Mouse (Mus musculus) CH12.LX (cell line): ENCODE results near the gene Ccdc38. TPM values are rescaled to one million over a fixed set of nuclear protein-coding genes. Genes with fewer than 3 reads are reported as not detected.
"Not testable (repeated sequence)": the region's sequence is repeated elsewhere in the genome, so short reads cannot be mapped to it uniquely, and the experiment has no call there.

Experiments used
- DNase-seq: peaks from one replicate; pipeline ENCODE4 v3.0.0-alpha.2; 2013; ENCODE audit errors: extremely low read depth
- H3K27ac ChIP-seq: 2 replicates; pipeline ENCODE4 v1.5.1; 2012; ENCODE audit warnings: low read depth, mild to moderate bottlenecking, control low read depth, moderate library complexity; ENCODE audit not compliant: insufficient read depth
- H3K27me3 ChIP-seq: replicated peaks from 2 replicates; pipeline ENCODE3; 2012; ENCODE audit warnings: inconsistent platforms
- H3K36me3 ChIP-seq, 2 experiments: replicated peaks in 1 of 2; 2 replicates each; pipeline versions ENCODE3 to v1.6.1; 2012; ENCODE audit warnings: inconsistent platforms in 1 of 2, low read length in 1 of 2, mild to moderate bottlenecking in 1 of 2, mixed read lengths in 1 of 2, moderate library complexity in 1 of 2; ENCODE audit not compliant: control insufficient read depth in 1 of 2, insufficient read depth in 1 of 2
- H3K4me1 ChIP-seq, 2 experiments: 2 replicates each; pipeline ENCODE4 v1.6.1; 2012; ENCODE audit warnings: inconsistent platforms in 1 of 2, moderate library complexity in 1 of 2; ENCODE audit not compliant: insufficient read depth in 2 of 2, control insufficient read depth in 1 of 2
- H3K4me2 ChIP-seq: 2 replicates; pipeline ENCODE4 v1.6.1; 2012; ENCODE audit warnings: low read depth, mild to moderate bottlenecking, control low read depth; ENCODE audit not compliant: poor library complexity, insufficient read depth, severe bottlenecking
- H3K4me3 ChIP-seq, 3 experiments: fragments of 150-350 bp in 1 of 3; sonication (generic) in 1 of 3; replicated peaks in 1 of 3; 2 replicates each; pipeline versions ENCODE3 to v1.5.1; 2011 to 2012; ENCODE audit warnings: low read depth in 2 of 3, low read length in 2 of 3, mild to moderate bottlenecking in 2 of 3, moderate library complexity in 2 of 3, control low read depth in 1 of 3, improper control_type of control experiment in 1 of 3, inconsistent platforms in 1 of 3, mixed read lengths in 1 of 3; ENCODE audit not compliant: poor library complexity in 1 of 3
- H3K79me2 ChIP-seq: replicated peaks from 2 replicates; pipeline ENCODE4 v1.6.1; 2012; ENCODE audit warnings: mild to moderate bottlenecking, moderate library complexity; ENCODE audit not compliant: control insufficient read depth, poor library complexity, insufficient read depth, severe bottlenecking; ENCODE audit errors: extremely low read depth
- H3K9ac ChIP-seq: 2 replicates; pipeline ENCODE4 v1.6.1; 2012; ENCODE audit warnings: low read depth, mild to moderate bottlenecking, control low read depth, moderate library complexity; ENCODE audit not compliant: insufficient read depth
- H3K9me3 ChIP-seq: replicated peaks from 2 replicates; pipeline ENCODE3; 2012; ENCODE audit warnings: low read length, inconsistent platforms, mixed read lengths
- CTCF ChIP-seq, 2 experiments: IDR thresholded peaks in 1 of 2; conservative IDR thresholded peaks in 1 of 2; 2 replicates each; pipeline ENCODE4 v1.5.1; 2011 to 2012; ENCODE audit warnings: low read depth in 2 of 2, low read length in 2 of 2, improper control_type of control experiment in 1 of 2, inconsistent platforms in 1 of 2, mild to moderate bottlenecking in 1 of 2, moderate library complexity in 1 of 2
- E2F4 ChIP-seq: IDR thresholded peaks from 2 replicates; pipeline ENCODE4 v1.6.1; 2011; ENCODE audit warnings: low read depth, low read length, improper control_type of control experiment; ENCODE audit not compliant: insufficient replicate concordance
- EP300 ChIP-seq: IDR thresholded peaks from 2 replicates; pipeline ENCODE4 v1.6.1; 2011; ENCODE audit warnings: low read length, improper control_type of control experiment
- ETS1 ChIP-seq: conservative IDR thresholded peaks from 2 replicates; pipeline ENCODE4 v1.6.1; 2012; ENCODE audit warnings: low read depth, mild to moderate bottlenecking, inconsistent platforms, low read length, improper control_type of control experiment, moderate library complexity
- JUN ChIP-seq: IDR thresholded peaks from 2 replicates; pipeline ENCODE4 v1.6.1; 2011; ENCODE audit warnings: low read depth, mild to moderate bottlenecking, low read length, improper control_type of control experiment, moderate library complexity; ENCODE audit not compliant: insufficient read depth
- MAFK ChIP-seq: IDR thresholded peaks from 2 replicates; pipeline ENCODE4 v1.6.1; 2011; ENCODE audit warnings: low read length, improper control_type of control experiment; ENCODE audit not compliant: insufficient replicate concordance
- MXI1 ChIP-seq: IDR thresholded peaks from 2 replicates; pipeline ENCODE4 v1.6.1; 2011; ENCODE audit warnings: mild to moderate bottlenecking, low read depth, low read length, improper control_type of control experiment
- MYC ChIP-seq: IDR thresholded peaks from 2 replicates; pipeline ENCODE4 v1.6.1; 2011; ENCODE audit warnings: low read depth, mild to moderate bottlenecking, improper control_type of control experiment, low read length
- RAD21 ChIP-seq: IDR thresholded peaks from 2 replicates; pipeline ENCODE4 v1.6.1; 2011; ENCODE audit warnings: low read depth, mild to moderate bottlenecking, low read length, improper control_type of control experiment, moderate library complexity
- SIN3A ChIP-seq: IDR thresholded peaks from 2 replicates; pipeline ENCODE4 v1.6.1; 2012; ENCODE audit warnings: low read length, improper control_type of control experiment, inconsistent platforms
- TBP ChIP-seq: conservative IDR thresholded peaks from 2 replicates; pipeline ENCODE4 v1.6.1; 2011; ENCODE audit warnings: low read depth, low read length, improper control_type of control experiment
- ZNF384 ChIP-seq: IDR thresholded peaks from 2 replicates; pipeline ENCODE4 v1.6.1; 2012; ENCODE audit warnings: low read depth, low read length, improper control_type of control experiment, inconsistent platforms
- dilution Hi-C: fragments of 300-500 bp; cut with MboI; formaldehyde crosslinking; loops from 2 replicates; pipeline ENCODE4 v1.14.3; 2020; ENCODE audit warnings: low sequenced_read_pairs; ENCODE audit not compliant: extremely low pct_unique_long_range_greater_than_20kb, extremely low pct_ligation_motif_present
- in situ Hi-C: fragments of 300-500 bp; cut with MboI; formaldehyde crosslinking; loops from 3 replicates; pipeline ENCODE4 v1.14.3; 2019; ENCODE audit warnings: low sequenced_read_pairs, low pct_ligation_motif_present, low pct_unique_long_range_greater_than_20kb, mixed read lengths
- polyA plus RNA-seq: library from polyadenylated mRNA; unstranded; fragments of >175 nt; gene quantifications from 2 replicates; pipeline ENCODE4 v1.2.1, GENCODE M21; 2012; ENCODE audit warnings: low read depth; ENCODE audit not compliant: insufficient read length
- total RNA-seq, 2 experiments: library from RNA; depleted of rRNA; stranded (reverse); fragments of 300-350 nt in 1 of 2; fragments of >200 nt in 1 of 2; gene quantifications; 2 replicates each; pipeline ENCODE4 v1.2.3; 2012 to 2014

Gene Ccdc38
- total and polyA plus RNA-seq, 3 experiments = 9.2 to 47.3 (median 17.9) TPM

- H3K4me3 ChIP-seq = peak overlapping the region in 1 of 3 experiments; percentile 47
- H3K79me2 ChIP-seq = no peaks in the 10 kb centered on the region
- in situ Hi-C loops (loop anchor here (25.0 kb wide), 1 partner anchor 263 kb away; no protein-coding TSS in a partner anchor), dilution Hi-C loops (no loop called here)
- DNase-seq = no peak
- H3K9me3 ChIP-seq = no peaks in the 10 kb centered on the region
- peaks cover 19 to 70% of the 10 kb centered on the region in 2 experiments for H3K4me1 ChIP-seq
- H3K4me2 ChIP-seq = no peak overlapping the region; the same call in 1 of the 2 replicates
- 0 out of 2 replicates have a peak, but pooled peaks have one; percentile 39 for TF ChIP-seq MXI1
- no peak for TF ChIP-seq TBP
- H3K9ac ChIP-seq = peak overlapping the region; percentile 58
- no peaks in the 10 kb centered on the region for H3K27me3 ChIP-seq
- no peak overlapping the region for H3K27ac ChIP-seq
- H3K36me3 ChIP-seq = peaks cover 2 to 25% of the 10 kb centered on the region in 2 experiments
Measured at GRCm38 (mm10) chr10:93549821-93550220, 9.4 kb downstream of the Ccdc38 start.

DNA sequence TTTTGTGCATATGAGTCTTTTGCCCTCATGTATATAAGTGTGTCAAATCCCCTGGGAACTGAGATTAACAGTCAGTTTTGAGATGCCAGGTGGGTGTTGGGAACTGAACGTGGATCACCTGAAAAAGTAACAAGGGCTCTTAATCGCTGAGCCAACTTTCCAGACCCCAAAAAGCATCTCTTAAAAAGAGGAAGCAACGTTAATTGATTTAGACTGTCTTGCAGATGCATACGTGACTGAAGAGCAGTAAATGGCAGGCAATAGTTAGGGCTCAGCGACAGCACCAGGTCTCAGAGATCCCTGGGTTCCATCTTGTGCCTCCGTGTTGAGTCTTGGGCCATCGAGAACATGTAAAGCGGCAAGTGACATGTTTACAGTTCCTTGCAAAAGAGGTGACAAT, 12.2 kb downstream of the Ccdc38 start:
- TF ChIP-seq EP300 (no peak), RAD21 (no peak), JUN (no peak), CTCF (conservative IDR thresholded peaks at IDR 0.05 in 1 of 2, IDR thresholded peaks at IDR 0.05 in 1 of 2; ENCODE audit: low read depth in 2 of 2, low read length in 2 of 2) (no peak), MAFK (no peak), SIN3A (no peak), ETS1 (no peak), MYC (no peak), E2F4 (no peak)
- TF ChIP-seq, all 38 proteins: peak for 0
- dilution Hi-C loops (no loop called here), in situ Hi-C loops (loop anchor here (25.0 kb wide), 1 partner anchor 265 kb away; no protein-coding TSS in a partner anchor)
- Histone ChIP-seq H3K27ac (no peak overlapping the region), H3K27me3 (no peaks in the 10 kb centered on the region), H3K4me1 (peaks cover 8 to 48% of the 10 kb centered on the region in 2 experiments; a peak in 3 of 4 replicates), H3K4me3 (no peak overlapping the region), H3K79me2 (no peaks in the 10 kb centered on the region), H3K9me3 (no peaks in the 10 kb centered on the region), H3K4me2 (no peak overlapping the region), H3K36me3 (peaks cover 2 to 48% of the 10 kb centered on the region in 2 experiments), H3K9ac (no peak overlapping the region)
- DNase-seq = no peak

DNA sequence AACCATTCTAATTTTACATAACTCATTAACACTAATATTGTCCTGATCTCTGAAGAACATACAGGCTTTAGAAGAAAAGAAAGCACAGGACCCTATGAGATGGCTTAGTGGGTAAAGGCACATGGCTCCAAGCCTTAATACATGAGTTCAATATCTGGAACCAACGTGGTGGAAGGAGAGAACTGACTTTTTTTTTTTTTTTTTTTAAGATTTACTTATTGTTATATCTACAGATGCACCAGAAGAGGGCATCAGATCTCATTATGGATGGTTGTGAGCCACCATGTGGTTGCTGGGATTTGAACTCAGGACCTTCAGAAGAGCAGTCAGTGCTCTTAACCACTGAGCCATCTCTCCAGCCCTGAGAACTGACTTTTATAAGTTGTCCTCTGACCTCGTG, 17.5 kb downstream of the Ccdc38 start:
- peak in 1 of 2 experiments; percentile 18; a peak in 1 of 4 replicates for TF ChIP-seq CTCF (conservative IDR thresholded peaks at IDR 0.05 in 1 of 2, IDR thresholded peaks at IDR 0.05 in 1 of 2; ENCODE audit: low read depth in 2 of 2, low read length in 2 of 2)
- peak; percentile 81 for TF ChIP-seq ZNF384
- H3K27ac ChIP-seq, H3K4me2 ChIP-seq, dilution Hi-C loops, H3K9me3 ChIP-seq, H3K27me3 ChIP-seq, DNase-seq, H3K4me3 ChIP-seq, H3K9ac ChIP-seq, H3K79me2 ChIP-seq: not testable (repeated sequence)
- in situ Hi-C loops = loop anchor here (25.0 kb wide), 1 partner anchor 271 kb away; no protein-coding TSS in a partner anchor
- peaks cover 9 to 11% of the 10 kb centered on the region in 2 experiments for H3K4me1 ChIP-seq
- peaks cover 0 to 56% of the 10 kb centered on the region in 2 experiments for H3K36me3 ChIP-seq
